Mouse (Mus musculus) spleen, adult 2 months (tissue): Measurements from ENCODE around the gene Mybbp1a.

Experiments used
- CTCF ChIP-seq: fragments of 200-500 bp; IDR thresholded peaks from 2 replicates; pipeline ENCODE4 v1.5.1; 2011; ENCODE audit warnings: mild to moderate bottlenecking, inconsistent platforms; ENCODE audit not compliant: insufficient read depth, insufficient read length, insufficient replicate concordance; ENCODE audit errors: extremely low read depth
- POLR2A ChIP-seq: fragments of 200-500 bp; IDR thresholded peaks from 2 replicates; pipeline ENCODE4 v1.6.1; 2011; ENCODE audit warnings: low read depth, low read length, inconsistent platforms

GRCm38 (mm10) chr11:72393669-72394068 lies 47.5 kb upstream of the Mybbp1a start:
- TF ChIP-seq CTCF, result no peak
- no peak for TF ChIP-seq POLR2A
